Mouse (Mus musculus): ENCODE results near the gene Ccdc181.

Gene Ccdc181

DNA sequence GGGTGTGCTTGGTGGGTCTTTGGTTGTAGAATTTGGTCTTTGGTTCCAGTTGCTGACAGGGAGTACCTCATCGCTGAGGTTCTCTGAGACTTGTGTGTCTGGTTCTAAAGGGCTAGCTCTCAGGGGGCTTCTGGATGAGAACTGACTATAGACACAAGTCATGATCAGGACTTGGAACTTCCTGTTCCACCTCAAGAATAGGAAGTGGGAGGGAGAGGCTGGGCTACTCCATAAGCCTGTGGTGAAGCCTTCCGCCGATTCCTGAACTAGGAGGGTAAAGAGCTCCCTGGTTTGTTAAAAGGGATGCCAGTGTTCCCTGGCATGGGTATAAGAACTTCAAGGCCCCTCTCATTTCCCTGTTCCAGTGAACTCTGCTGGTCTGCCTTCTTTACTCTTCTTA is 8.6 kb downstream of the Ccdc181 start:
- no peak for DNase-seq (ENCODE audit: low read depth)

DNA sequence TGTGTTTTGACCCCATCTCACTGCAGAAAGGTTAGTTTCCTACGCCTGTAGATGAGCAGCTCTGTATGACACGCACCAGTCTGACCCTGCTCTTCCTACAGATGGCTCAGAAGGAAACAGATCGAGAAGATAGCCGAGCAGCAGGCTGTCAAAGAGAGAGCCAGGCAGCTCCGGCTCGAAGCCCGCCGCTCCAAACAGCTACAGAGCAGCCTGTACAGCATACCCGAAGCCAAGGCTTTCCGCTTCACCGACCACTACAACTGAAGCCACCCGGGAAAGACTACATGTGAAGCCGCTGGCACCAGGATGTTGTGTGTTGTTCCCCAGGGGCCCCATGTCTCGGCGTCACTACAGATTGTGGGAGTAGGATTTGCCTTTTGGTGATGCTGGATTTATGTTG is 12.0 kb downstream of the Ccdc181 start:
- DNase-seq (ENCODE audit: low read depth): no peak

GRCm38 (mm10) chr1:164292040-164292439 is 16.7 kb downstream of the Ccdc181 start:
- DNase-seq (ENCODE audit: low read depth): no peak

DNA sequence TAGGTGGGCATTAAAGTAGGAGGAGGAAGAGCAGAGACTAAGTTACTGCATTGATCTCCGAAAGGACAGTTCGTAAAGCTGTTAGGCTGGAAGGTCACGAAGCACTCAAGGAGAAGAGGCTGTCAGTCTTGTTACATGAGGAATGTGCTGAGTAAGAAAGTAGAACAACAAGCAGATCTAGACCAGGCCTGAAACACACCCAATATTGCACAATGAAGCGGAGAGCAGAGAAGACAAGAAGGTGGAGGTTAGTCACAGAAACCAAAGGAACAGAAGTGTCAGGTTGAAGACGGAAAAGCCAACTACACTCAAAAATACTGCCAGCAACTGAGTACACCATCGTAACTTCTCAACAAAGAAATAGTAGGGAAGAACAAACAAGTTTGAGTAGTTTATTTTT is 18.7 kb downstream of the Ccdc181 start:
- peak; percentile 55 for DNase-seq (ENCODE audit: low read depth)

- DNase-seq (ENCODE audit: low read depth): no peak
These were observed 21.1 kb downstream of the Ccdc181 start for GRCm38 (mm10) chr1:164296473-164296872.

DNA sequence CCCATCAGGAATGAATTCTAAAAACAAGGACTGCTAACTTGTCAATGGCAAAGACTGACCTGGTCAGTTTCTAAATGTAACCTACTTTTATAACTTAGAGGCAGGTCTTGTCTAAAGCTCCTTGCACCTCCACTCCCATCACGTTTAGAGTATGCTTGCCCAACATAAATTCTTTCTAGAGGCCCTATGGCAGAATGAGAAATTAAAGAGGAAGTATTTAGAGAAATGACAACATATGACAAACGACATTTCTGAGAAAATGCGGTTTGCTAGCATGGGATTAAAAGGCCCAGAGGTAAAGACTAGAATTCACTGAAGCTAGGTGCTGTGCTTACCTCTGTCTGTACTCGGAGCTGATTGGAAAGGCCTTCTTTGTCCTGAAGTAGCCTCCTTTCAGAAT is 26.6 kb downstream of the Ccdc181 start:
- DNase-seq (ENCODE audit: low read depth): no peak

DNA sequence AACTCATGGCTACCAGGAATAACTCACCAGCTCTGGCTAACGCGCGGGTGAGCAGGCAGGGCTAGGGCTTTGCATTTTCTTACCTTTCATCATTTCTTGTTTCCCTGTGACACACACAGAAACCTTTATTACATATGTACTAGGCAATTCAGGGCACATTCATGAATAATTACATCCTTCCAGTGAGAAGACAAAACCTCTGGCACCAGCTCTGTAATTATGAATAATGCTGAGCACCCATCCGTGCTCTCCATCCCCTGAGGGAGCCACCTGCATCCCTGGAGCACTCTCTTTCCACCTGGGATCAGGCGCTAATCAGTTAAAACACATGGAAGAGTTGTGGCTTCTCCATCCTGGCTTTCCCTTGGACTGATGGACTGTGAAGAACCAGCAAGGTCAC is 28.4 kb downstream of the Ccdc181 start, which contains the start of gene Nme7:
Gene Nme7 (plus strand): TSS at position 301 of the 400 bp plus-strand sequence.
- no peak for DNase-seq (ENCODE audit: low read depth)

DNA sequence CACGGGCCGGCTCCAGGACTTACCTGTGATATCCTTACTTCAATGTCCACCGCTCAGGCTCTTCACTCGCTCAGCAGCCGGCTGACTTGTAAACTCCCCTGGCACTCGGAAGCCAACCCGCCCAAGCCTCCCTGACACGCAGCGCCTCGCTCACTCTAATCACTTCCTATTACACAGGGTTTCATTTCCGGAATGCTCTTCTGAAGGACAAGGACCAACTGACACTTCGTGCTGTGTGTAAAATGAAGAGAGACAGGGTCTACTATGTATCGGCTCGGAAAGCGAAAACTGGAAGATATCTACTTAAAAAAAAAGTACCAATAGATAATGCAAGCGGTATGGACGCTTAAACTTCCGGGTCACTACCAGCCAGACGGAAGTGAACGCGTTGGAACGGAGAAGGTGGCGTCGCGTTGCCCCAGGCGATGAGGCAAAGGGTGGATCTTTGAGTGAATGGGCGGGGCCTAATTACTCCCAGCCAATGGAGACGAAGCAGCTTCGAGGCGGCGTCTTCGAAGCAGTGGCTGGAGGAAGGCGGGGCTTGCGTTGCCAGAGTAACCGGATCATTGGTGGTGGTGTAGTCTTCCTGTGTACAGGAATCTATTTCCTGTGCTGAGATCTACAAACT is 31.9 kb downstream of the Ccdc181 start, which contains the start of gene Blzf1:
Gene Blzf1 (minus strand): TSS at position 366 of the 628 bp plus-strand sequence.
- DNase-seq (ENCODE audit: low read depth): peak; percentile 98

- no peak for DNase-seq (ENCODE audit: low read depth)
These were observed 32.5 kb downstream of the Ccdc181 start for GRCm38 (mm10) chr1:164307922-164308321.

DNA sequence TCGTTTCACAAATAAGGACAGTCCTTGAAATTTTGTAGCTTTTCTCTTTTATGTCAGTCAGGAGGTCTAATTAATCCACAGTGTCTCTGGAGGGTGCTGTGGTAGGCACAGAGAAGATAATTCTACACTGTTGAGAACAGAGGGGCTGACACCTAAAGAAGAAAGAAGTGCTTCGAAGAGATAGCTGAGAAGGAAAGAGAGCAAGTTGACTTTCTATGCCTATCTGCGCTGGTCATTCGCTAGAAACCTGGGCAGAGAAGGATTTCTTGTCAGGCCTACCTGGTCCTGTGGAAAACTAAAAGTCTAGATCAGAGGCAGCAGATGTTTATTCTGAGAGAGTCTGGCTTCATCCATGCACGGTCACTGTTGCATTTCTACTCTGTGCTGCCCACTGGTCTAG is 38.7 kb downstream of the Ccdc181 start:
- DNase-seq (ENCODE audit: low read depth): no peak

DNA sequence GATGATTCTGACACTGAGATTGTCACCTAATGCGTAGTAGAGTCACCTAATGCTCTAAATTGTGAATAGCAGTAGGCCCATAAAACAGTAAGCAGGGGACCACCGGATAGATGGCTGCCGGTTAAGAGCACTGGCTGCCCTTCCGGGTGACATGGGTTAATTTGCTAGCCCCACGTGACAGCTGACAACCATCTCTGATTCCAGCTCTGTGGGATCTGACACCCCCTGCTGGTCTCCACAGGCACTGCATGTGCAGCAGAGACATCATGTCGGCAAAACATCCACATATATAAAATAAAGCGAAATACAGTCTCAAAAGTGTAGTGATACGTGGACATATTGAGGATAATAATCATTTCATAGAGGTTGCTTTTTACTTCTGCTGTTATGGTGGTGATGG is 39.9 kb downstream of the Ccdc181 start:
- peak; percentile 49 for DNase-seq (ENCODE audit: low read depth)

DNA sequence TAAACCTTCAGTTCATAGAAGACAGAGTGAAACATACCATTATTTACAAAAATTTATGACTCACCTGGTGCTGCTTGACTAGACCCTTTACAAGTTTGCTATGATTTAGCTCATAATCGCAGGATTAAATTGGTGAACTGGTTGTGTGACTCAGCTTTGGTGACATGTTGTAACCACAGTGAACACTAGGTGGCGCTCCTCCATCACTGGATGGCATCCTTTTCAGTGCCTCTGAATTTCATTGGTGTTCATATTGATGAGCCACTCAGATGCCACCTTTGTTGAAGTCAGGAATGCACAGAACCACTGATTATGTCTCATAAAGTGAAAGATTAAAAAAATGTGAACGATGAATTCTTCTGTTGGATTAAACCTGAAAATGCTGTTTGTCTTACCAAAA is 41.3 kb downstream of the Ccdc181 start:
- DNase-seq (ENCODE audit: low read depth): peak; percentile 66

- DNase-seq (ENCODE audit: low read depth): no peak
These were observed 41.9 kb downstream of the Ccdc181 start for GRCm38 (mm10) chr1:164317261-164317660.

DNA sequence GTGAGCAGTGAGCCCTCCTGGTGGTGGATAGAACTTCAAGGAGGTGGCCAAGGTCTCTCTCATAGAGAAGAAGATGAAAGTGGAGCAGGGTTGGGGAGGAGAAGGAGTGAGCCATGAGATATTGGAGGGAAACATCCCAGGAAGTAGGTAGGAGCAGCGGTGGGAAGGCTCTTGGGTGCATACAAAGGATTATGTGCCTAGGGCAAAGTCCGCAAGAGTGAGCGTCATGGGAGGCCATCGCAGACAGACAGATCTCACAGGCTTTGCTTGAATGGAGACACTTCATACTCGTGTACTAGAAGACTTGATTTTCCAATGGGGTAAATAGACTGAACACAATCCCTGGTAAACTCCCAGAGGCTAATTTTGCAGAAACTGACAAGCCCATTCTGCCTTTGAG is 43.1 kb downstream of the Ccdc181 start:
- DNase-seq (ENCODE audit: low read depth): no peak

DNA sequence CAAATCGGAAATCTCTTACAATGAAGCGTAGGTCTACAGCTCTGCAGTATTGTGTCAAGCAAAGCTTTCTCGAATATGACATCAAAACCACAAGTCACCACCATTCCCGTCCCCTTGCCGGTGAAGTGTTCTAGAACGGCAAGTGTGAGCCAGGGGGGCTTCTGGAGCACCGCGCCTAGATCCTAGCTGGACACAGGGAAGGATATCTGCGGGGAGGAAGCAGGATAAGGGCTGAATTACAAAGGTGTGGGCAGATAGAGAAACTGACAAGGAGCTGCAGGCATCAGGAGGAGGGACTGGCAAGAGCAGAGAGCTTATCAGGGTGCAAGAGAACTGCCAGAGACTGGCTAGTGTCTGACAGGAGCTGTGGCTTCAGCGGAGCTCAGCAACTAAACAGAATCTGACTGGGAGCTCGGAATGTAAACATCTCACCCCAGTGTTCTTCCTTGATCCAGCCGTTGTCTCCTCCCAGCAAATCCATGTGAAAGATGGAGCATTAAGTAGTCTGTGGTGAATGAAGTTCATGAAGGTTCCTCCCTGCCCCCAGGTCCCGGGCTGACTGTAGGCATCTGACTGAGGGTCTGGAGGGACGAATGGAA is 44.3 kb downstream of the Ccdc181 start:
- DNase-seq (ENCODE audit: low read depth): no peak

GRCm38 (mm10) chr1:164320731-164321130 is 45.3 kb downstream of the Ccdc181 start:
- no peak for DNase-seq (ENCODE audit: low read depth)

DNA sequence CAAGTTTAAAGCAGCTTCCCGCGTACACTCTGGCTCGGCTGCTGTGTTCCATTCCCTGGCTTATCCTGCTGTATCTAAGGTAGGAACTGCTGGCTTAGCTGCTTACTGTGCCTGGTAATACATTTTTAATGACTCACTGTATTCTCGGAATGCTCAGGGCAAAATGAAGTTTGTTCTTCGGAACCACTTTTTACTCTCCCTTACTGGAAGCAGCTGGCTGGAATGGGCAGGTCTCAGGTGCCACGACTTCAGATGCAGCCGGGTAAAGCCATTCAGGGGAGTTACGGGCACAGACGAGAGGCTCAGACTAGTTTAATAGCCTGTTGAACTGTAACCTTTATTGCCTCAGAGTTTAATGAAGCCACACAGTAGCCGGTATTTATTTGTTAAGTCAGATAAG is 46.0 kb downstream of the Ccdc181 start:
- DNase-seq (ENCODE audit: low read depth): no peak

DNA sequence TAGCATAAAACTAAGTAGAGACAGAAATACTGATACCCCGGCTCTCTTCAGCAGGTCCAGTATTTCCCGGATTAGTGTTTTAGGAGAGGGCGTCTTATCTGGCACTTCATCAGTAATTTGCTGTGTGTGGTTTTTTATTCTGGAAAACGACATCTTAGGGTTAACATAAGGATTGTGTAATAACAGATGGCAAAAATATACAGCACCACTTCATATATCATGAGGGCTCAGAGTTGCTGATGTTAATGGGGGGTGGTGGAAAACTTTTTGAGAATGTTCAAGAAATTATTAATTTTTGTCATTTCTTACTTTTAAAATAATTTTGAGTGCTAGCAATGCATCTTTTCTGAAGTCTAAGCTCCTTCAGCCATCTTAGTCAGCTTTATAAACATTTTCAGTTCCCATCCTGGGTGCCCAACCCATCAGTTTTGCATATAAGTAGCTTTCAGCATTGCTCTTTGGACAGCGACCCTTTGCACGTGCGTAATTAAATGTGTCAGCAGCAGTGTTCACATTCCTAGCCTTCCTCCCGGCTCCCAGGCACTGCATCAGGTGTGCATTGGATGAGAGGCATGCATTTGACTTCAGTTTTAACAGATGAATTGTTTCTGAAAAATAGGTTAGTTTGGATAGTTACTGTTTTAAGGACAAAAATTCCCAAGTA is 47.7 kb downstream of the Ccdc181 start:
- no peak for DNase-seq (ENCODE audit: low read depth)

DNA sequence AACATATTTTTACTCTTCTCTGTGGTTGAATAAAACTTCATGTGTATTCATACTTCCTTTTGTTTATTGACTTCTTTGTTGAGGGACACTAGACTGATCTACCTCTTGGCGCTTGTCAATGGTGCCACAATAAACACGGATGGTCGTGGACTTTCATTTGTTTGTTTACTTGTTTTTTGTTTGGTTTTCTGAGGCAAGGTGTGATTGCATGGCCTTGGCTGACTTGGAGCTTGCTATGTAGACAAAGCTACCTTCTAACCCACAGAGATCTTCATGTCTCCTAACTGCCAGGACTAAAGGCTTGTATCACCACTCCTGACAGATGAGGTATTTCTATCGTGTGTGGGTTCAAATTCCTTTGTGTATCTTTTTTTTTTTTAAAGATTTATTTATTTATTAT is 48.8 kb downstream of the Ccdc181 start:
- DNase-seq (ENCODE audit: low read depth): no peak

- no peak for DNase-seq (ENCODE audit: low read depth)
These were observed 49.5 kb downstream of the Ccdc181 start for GRCm38 (mm10) chr1:164324878-164325277.

DNA sequence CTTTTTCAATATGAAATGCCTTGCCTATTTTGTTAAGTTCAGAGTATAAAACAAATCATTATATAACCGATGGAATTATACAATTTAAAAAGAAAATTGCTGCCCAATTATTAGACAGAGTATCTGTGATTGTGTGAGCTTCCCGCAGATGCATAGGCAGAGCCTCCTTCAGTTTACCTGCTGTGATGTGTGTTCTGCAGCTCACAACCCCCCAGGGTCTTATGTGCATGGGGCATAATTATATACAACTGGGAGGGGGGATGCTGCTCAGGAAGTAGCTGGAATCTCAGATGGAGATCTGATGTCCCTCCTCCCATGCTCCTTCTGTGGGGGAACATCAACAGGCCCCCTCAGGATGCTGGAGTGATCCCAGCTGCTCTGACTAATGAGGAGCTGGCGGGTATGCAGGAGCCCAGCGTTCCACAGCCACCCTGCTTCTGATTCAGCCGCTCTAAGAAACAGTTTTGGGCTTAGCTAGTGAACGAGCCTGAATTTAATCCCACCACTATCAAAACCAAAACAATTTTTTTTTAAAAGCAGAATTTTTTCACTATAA is 51.3 kb downstream of the Ccdc181 start:
- no peak for DNase-seq (ENCODE audit: low read depth)

DNA sequence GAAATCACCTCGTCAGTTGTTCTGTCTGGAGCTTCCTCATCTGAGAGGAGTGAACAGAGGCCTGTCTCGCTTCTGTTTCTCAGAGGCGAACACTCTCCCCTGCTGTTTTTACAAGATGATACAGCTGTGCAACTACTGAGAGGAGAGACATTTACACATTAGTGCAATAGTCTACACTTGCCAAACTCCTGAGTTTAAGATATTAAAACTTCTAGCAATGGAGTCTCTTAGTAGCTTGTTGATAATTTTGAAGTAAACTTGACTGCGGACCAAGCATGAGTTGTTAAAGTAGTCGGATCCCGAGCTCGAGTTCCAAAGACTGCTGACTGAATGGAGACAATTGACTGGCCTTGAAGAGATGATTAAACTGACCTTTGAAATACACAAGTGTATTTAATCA is 52.4 kb downstream of the Ccdc181 start:
- DNase-seq (ENCODE audit: low read depth): no peak

GRCm38 (mm10) chr1:164332559-164332958 is 57.2 kb downstream of the Ccdc181 start:
- DNase-seq (ENCODE audit: low read depth): no peak

Measured in 416B (cell line).